Mouse (Mus musculus): ENCODE results near the gene Qpctl.
A peak's percentile ranks its signal among the peaks of the same experiment; 100 is the strongest.

The Qpctl gene

GRCm38 (mm10) chr7:19119083-19119482 lies 30.0 kb downstream of the Qpctl start:
- DNase-seq = no peak

- DNase-seq = peak; percentile 70
Measured at GRCm38 (mm10) chr7:19118028-19118771, 30.9 kb downstream of the Qpctl start, which contains the start of gene Gm4969. Gm4969 (minus strand) TSS chr7:19118368.

DNA sequence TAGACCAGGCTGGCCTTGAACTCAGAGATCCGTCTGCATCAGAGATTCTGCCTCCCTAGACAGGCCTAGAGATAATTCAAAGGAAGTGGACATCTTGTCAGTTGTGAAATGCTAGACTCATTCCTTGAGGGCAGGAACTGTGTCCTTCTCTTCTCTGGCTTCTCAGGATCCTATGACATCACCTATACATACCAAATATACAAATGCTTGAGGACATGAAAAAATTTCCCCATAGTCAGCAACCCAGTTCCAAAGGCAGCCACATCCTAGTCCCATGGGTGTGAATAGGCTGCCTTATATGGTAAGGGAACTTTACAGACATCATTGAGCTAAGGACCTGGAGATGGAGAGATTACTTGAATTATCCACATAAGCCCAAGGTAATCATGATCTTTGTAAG lies 39.5 kb downstream of the Qpctl start:
- DNase-seq = no peak

DNA sequence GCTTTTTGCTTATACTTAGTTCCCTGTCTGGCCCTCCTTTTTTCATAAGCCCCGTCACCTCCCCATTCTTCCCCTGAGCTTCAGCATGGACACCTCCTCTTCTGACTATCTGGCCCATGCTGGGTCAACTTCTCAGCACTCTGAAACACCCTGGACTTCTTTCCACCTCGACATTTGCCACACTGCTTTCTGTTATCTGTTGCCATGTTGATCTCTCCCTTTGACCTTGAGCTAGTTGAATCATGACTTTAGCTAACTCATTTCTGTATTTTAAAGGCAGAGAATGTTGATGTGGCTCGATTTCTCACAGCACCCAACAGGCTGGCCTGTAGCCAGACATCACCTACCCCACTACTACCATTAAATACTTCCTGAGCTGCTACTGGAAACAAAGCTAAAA lies 41.7 kb downstream of the Qpctl start:
- no peak for DNase-seq

GRCm38 (mm10) chr7:19104486-19104885 lies 44.6 kb downstream of the Qpctl start:
- no peak for DNase-seq

DNA sequence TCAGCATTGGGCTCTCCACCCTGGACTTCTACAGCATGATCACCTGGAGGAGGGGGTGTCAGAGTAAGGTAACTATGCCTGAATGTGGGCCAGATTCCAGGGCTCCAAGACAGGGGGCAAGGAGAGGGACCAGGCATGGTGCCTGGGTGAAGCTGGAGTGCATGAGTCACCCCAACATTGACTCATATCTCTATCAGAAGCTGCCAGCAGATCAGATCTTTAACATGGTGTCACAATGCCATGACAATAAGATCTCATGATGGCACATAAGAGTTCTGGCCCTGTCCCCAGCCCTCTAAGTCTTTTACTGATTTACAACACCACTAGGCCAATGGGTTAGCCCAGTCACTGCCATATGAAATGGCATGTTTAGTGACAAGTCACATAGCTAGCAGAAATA lies 45.4 kb downstream of the Qpctl start:
- DNase-seq = no peak

- no peak for DNase-seq
Measured at GRCm38 (mm10) chr7:19100290-19100689, 48.8 kb downstream of the Qpctl start.

DNA sequence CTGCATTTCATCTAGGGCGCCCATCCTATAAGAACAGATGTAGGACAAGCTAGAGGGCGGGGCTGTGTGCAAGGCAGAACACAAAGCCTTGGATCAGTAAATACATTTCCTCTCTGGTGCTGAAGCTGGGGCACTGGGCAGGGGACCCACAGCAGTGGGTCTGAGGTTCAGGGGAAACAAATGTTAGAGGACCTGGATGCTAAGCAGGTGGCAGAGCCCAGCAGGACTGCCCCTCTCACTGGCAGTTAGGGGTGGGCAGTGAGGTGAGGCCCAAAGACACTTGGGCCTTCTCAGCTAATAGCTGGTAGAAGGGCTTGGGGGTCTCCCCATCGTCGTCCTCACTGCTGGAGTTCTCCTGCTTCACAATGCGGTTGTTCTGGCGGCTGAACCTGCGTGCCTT lies 50.3 kb downstream of the Qpctl start:
- DNase-seq = no peak

GRCm38 (mm10) chr7:19097863-19098262 lies 51.2 kb downstream of the Qpctl start:
- DNase-seq = no peak

DNA sequence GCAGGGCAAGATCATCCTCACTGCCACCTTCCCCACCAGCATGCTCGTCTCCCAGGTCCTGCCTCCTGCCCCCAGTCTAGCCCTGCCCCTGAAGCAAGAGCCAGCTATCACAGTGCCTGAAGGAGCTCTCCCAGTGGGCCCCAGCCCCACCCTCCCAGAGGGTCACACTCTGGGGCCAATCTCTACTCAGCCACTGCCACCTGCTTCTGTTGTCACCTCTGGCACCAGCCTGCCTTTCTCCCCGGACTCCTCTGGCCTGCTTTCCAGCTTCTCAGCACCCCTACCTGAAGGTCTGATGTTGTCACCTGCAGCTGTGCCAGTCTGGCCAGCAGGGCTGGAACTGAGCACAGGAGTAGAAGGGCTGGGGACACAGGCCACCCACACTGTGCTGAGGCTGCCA lies 51.9 kb downstream of the Qpctl start:
- no peak for DNase-seq

DNA sequence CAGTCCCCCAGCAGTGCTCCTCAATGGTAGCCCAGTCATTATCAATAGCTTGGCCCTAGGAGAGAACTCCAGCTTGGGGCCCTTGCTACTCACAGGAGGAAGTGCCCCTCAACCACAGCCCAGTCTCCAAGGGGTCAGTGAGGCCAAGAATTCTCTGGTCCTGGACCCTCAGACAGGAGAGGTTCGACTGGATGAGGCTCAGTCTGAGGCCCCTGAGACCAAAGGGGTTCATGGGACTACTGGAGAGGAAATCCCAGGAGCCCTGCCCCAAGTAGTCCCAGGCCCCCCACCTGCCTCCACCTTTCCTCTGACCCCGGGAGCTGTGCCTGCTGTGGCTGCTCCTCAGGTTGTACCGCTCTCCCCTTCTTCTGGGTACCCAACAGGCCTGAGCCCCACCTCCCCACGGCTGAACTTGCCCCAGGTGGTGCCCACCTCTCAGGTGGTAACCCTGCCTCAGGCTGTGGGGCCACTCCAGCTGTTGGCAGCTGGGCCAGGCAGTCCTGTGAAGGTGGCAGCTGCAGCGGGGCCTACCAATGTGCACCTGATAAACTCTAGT lies 52.6 kb downstream of the Qpctl start:
- no peak for DNase-seq

- DNase-seq = peak; percentile 73
Measured at GRCm38 (mm10) chr7:19095751-19096110, 53.4 kb downstream of the Qpctl start.

GRCm38 (mm10) chr7:19094826-19095750 lies 54.0 kb downstream of the Qpctl start:
- DNase-seq = peak; percentile 44

GRCm38 (mm10) chr7:19094471-19094825 lies 54.6 kb downstream of the Qpctl start, which contains the start of gene Six5:
Six5 (plus strand) TSS chr7:19094594.
- DNase-seq = peak; percentile 47

DNA sequence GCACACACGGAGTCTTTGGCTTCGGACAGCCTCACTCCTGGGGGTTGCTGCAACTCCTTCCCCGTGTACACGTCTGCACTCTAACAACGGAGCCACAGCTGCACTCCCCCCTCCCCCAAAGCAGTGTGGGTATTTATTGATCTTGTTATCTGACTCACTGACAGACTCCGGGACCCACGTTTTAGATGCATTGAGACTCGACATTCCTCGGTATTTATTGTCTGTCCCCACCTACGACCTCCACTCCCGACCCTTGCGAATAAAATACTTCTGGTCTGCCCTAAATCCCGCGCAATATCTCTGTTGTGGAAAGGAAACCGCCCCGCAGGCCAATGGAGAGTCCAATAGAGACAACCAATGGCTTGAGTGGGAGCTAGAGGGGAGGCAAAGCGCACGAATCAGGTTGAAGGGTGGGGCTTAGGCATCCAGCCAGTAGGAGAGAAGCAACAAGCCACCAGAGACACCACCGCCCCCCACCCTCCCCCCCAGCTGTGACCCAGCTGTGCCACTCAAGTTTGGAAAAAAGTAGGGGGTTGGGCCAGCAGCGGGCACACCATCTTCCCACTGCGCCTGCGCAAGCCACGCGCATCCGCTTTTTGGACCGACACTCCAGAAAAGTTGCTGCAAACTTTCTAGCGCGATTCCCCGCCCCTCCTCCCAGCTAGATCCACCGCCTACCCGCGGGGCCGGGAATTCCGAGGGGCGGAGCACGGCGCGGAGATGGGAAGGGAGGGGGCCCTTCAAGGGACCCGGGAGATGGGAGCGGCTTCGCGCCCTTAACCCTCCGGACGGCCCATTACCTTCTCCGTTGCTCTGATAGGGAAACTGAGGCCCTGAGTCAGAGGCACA lies 55.3 kb downstream of the Qpctl start:
- DNase-seq = peak; percentile 92

- peak; percentile 86 for DNase-seq
Measured at GRCm38 (mm10) chr7:19093174-19093521, 55.9 kb downstream of the Qpctl start.

- peak; percentile 72 for DNase-seq
Measured at GRCm38 (mm10) chr7:19092381-19093173, 56.5 kb downstream of the Qpctl start.

DNA sequence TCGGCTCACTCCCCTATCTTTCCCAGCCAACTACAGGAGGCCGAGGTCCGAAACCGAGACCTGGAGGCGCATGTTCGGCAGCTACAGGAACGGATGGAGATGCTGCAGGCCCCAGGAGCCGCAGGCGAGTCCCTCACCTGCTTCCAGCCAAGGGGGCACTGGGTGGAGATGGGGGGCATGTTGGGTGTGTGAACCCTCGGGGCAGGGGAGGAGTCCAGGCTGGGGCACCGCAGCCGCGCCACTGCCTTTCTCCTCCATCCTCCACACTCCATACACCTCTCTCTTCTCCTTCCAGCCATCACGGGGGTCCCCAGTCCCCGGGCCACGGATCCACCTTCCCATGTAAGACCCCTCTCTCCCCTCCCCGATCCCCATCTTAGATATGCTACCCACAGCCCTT lies 57.2 kb downstream of the Qpctl start:
- DNase-seq = no peak

Data from liver (tissue).